Mouse (Mus musculus): ENCODE data around the gene Rnf182. TPM values are rescaled to one million over a fixed set of nuclear protein-coding genes. Genes with fewer than 3 reads are reported as not detected.

Gene Rnf182
- polyA plus RNA-seq, 1 experiment from 2014 or later, result 0.33 TPM

- DNase-seq (ENCODE audit: low spot score), result no peak
Observed at GRCm38 (mm10) chr13:43612040-43612439, 3.5 kb upstream of the Rnf182 start.

- DNase-seq (ENCODE audit: low spot score), result no peak
Observed at GRCm38 (mm10) chr13:43614667-43615066, 843 bp upstream of the Rnf182 start.

GRCm38 (mm10) chr13:43615194-43615576 lies 325 bp upstream of the Rnf182 start:
- peak; percentile 35 for DNase-seq (ENCODE audit: low spot score)

- no peak for DNase-seq (ENCODE audit: low spot score)
Observed at GRCm38 (mm10) chr13:43616551-43616950, 1.0 kb downstream of the Rnf182 start.

- DNase-seq (ENCODE audit: low spot score), result no peak
Observed at GRCm38 (mm10) chr13:43619550-43620175, 4.2 kb downstream of the Rnf182 start.

GRCm38 (mm10) chr13:43627922-43628321 lies 12.4 kb downstream of the Rnf182 start:
- peak; percentile 73 for DNase-seq (ENCODE audit: low spot score)

- DNase-seq (ENCODE audit: low spot score), result no peak
Observed at GRCm38 (mm10) chr13:43629785-43630184, 14.3 kb downstream of the Rnf182 start.

- no peak for DNase-seq (ENCODE audit: low spot score)
Observed at GRCm38 (mm10) chr13:43631266-43631665, 15.8 kb downstream of the Rnf182 start.

GRCm38 (mm10) chr13:43633024-43633423 lies 17.5 kb downstream of the Rnf182 start:
- no peak for DNase-seq (ENCODE audit: low spot score)

GRCm38 (mm10) chr13:43637720-43638119 lies 22.2 kb downstream of the Rnf182 start:
- no peak for DNase-seq (ENCODE audit: low spot score)

GRCm38 (mm10) chr13:43644991-43645390 lies 29.5 kb downstream of the Rnf182 start:
- DNase-seq (ENCODE audit: low spot score), result no peak

GRCm38 (mm10) chr13:43648556-43648955 lies 33.0 kb downstream of the Rnf182 start:
- no peak for DNase-seq (ENCODE audit: low spot score)

GRCm38 (mm10) chr13:43651277-43651676 lies 35.8 kb downstream of the Rnf182 start:
- no peak for DNase-seq (ENCODE audit: low spot score)

GRCm38 (mm10) chr13:43654091-43654490 lies 38.6 kb downstream of the Rnf182 start:
- no peak for DNase-seq (ENCODE audit: low spot score)

- DNase-seq (ENCODE audit: low spot score), result no peak
Observed at GRCm38 (mm10) chr13:43663225-43663624, 47.7 kb downstream of the Rnf182 start.

GRCm38 (mm10) chr13:43666130-43666529 lies 50.6 kb downstream of the Rnf182 start:
- no peak for DNase-seq (ENCODE audit: low spot score)

- DNase-seq (ENCODE audit: low spot score), result no peak
Observed at GRCm38 (mm10) chr13:43666920-43667319, 51.4 kb downstream of the Rnf182 start.

GRCm38 (mm10) chr13:43677159-43677882 lies 61.8 kb downstream of the Rnf182 start:
- DNase-seq (ENCODE audit: low spot score), result no peak

GRCm38 (mm10) chr13:43677883-43678244 lies 62.4 kb downstream of the Rnf182 start:
- no peak for DNase-seq (ENCODE audit: low spot score)

GRCm38 (mm10) chr13:43684499-43684994 lies 69.0 kb downstream of the Rnf182 start:
- DNase-seq (ENCODE audit: low spot score), result no peak

- no peak for DNase-seq (ENCODE audit: low spot score)
Observed at GRCm38 (mm10) chr13:43688065-43688464, 72.6 kb downstream of the Rnf182 start.

- no peak for DNase-seq (ENCODE audit: low spot score)
Observed at GRCm38 (mm10) chr13:43691755-43692154, 76.2 kb downstream of the Rnf182 start.

- no peak for DNase-seq (ENCODE audit: low spot score)
Observed at GRCm38 (mm10) chr13:43695521-43695920, 80.0 kb downstream of the Rnf182 start.
